Mouse (Mus musculus) lung, adult 2 months (tissue): ENCODE measurements around the gene Arhgap6.

Experiments
- CTCF ChIP-seq: fragments of 200-500 bp; IDR thresholded peaks from 2 replicates; pipeline ENCODE4 v1.5.1; 2011; ENCODE audit warnings: mild to moderate bottlenecking, low read length, control low read depth; ENCODE audit not compliant: insufficient read depth
- POLR2A ChIP-seq: fragments of 200-500 bp; IDR thresholded peaks from 2 replicates; pipeline ENCODE4 v1.6.1; 2011; ENCODE audit warnings: low read depth, mild to moderate bottlenecking, control low read depth, low read length, borderline replicate concordance; ENCODE audit errors: extremely low read depth

GRCm38 (mm10) chrX:169173796-169174195 is 378.9 kb downstream of the Arhgap6 start:
- no peak for TF ChIP-seq CTCF
- TF ChIP-seq POLR2A, result no peak
